Mouse (Mus musculus) left cerebral cortex, adult 8-10 months (tissue): ENCODE measurements around the gene Rims3. TPM values are rescaled to one million over a fixed set of nuclear protein-coding genes. Genes with fewer than 3 reads are reported as not detected.

Experiments used
- microRNA-seq, 2 experiments: library from miRNA; unstranded; fragments of <30 nt; microRNA quantifications; one replicate each; pipeline ENCODE4 v1.2.0; 2022
- total RNA-seq, 4 experiments: library from RNA; stranded (reverse); gene quantifications; 2 replicates each; pipeline ENCODE4 v1.2.4; 2022

Rims3 gene
- total RNA-seq, 4 experiments from 2014 or later = 137 to 160 (median 147) TPM

Small RNA genes within 50 kb of the gene (microRNA-seq; reads per million reads assigned to microRNA genes)
- 0 reads per million in 2 experiments for gene Gm23936

Other genes starting within 250 kb of the Rims3 start
- gene Cited4, start 188.2 kb upstream of the Rims3 start, total RNA-seq = 10 to 100 TPM; 14.1 to 18.0 (median 17.1) TPM
- gene Kcnq4, start 106.2 kb upstream of the Rims3 start, total RNA-seq = 1 to 10 TPM; 7.5 to 9.1 (median 7.7) TPM
- gene Nfyc, start 23.2 kb upstream of the Rims3 start, total RNA-seq = 10 to 100 TPM; 42.4 to 48.9 (median 47.9) TPM
- 10 to 100 TPM; 13.9 to 16.5 (median 14.9) TPM for gene Exo5, start 70.2 kb downstream of the Rims3 start, total RNA-seq
- 1 to 10 TPM; 1.5 to 3.0 (median 1.8) TPM for gene Zfp69, start 96.9 kb downstream of the Rims3 start, total RNA-seq
- 100 to 1,000 TPM; 179 to 188 (median 183) TPM for gene Smap2, start 162.4 kb downstream of the Rims3 start, total RNA-seq
- 1 to 10 TPM; 6.2 to 9.6 (median 6.4) TPM for gene Col9a2, start 184.6 kb downstream of the Rims3 start, total RNA-seq
- 10 to 100 TPM; 23.0 to 26.1 (median 24.9) TPM for gene Zmpste24, start 243.4 kb downstream of the Rims3 start, total RNA-seq